Mouse (Mus musculus) monocyte, adult 59 days (primary cell): Measurements from ENCODE around the gene Gm17078. TPM values are rescaled to one million over a fixed set of nuclear protein-coding genes. Genes with fewer than 3 reads are reported as not detected.

Experiments used
- total RNA-seq, 2 experiments: library from RNA; stranded (reverse); gene quantifications; one replicate each; pipeline ENCODE4 v1.2.4; 2023

Gene Gm17078
- not detected for total RNA-seq

GRCm38 (mm10) chr14:51611210-51611609, at the start of gene Gm17078:
Gene Gm17078 (minus strand): TSS chr14:51611310.

GRCm38 (mm10) chr14:51635566-51635965, 24.5 kb upstream of the Gm17078 start, which contains the start of gene Gm4181:
Gene Gm4181 (minus strand): TSS chr14:51635666.

GRCm38 (mm10) chr14:51592039-51592438, 19.1 kb downstream of the Gm17078 start, which contains the start of gene Gm17174:
Gene Gm17174 (minus strand): TSS chr14:51592139.

GRCm38 (mm10) chr14:51573963-51574362, 37.1 kb downstream of the Gm17078 start, which contains the start of gene Gm17175:
Gene Gm17175 (minus strand): TSS chr14:51574063.

Other genes with a start within 250 kb of the Gm17078 start
- not detected for gene Gm7247, start 249.6 kb downstream of the Gm17078 start, total RNA-seq
- gene Vmn2r88, start 200.5 kb downstream of the Gm17078 start, total RNA-seq: not detected
- gene Vmn2r89, start 159.5 kb downstream of the Gm17078 start, total RNA-seq: not detected
- gene Gm5622, start 58.5 kb downstream of the Gm17078 start, total RNA-seq: not detected
- not detected for gene Gm17175, start 37.2 kb downstream of the Gm17078 start, total RNA-seq
- gene Gm17174, start 19.2 kb downstream of the Gm17078 start, total RNA-seq: not detected
- gene Gm4181, start 24.4 kb upstream of the Gm17078 start, total RNA-seq: not detected
- not detected for gene Gm17079, start 84.2 kb upstream of the Gm17078 start, total RNA-seq
- gene Gm5800, start 105.9 kb upstream of the Gm17078 start, total RNA-seq: not detected
- not detected for gene Ang4, start 162.3 kb upstream of the Gm17078 start, total RNA-seq
- gene AY358078, start 188.7 kb upstream of the Gm17078 start, total RNA-seq: not detected
- gene Ear6, start 242.4 kb upstream of the Gm17078 start, total RNA-seq: under 1 TPM in 1 of 2 experiments, not detected in 1; 0.79 TPM